Mouse (Mus musculus): ENCODE measurements at regions not wholly inside any gene's neighbourhood (a gene's known extent, or its start where the extent isn't known, plus 50 kb on each side); places are given as distances from the start of the nearest gene placed in this dataset.

GRCm38 (mm10) chr1:77233010-77233409 is 281.9 kb downstream of the Epha4 start:
- ATAC-seq = no peak
- H3K27me3 ChIP-seq (ENCODE audit: insufficient read depth, low read length) = no peaks in the 10 kb centered on the region
- H3K4me1 ChIP-seq (ENCODE audit: insufficient read depth) = no peaks in the 10 kb centered on the region
- no peak overlapping the region for H3K4me2 ChIP-seq (ENCODE audit: low read depth, low read length)
- no peak overlapping the region for H3K27ac ChIP-seq (ENCODE audit: low read depth)
- WGBS (ENCODE audit: insufficient replicate concordance) = 71% methylated on average over 4 of the region's 4 CpGs
- DNase-seq = no peak
- H3K9ac ChIP-seq (replicated peaks) = no peak overlapping the region
- H3K4me3 ChIP-seq (ENCODE audit: low read depth, low read length) = no peak overlapping the region
- TF ChIP-seq EP300 (IDR thresholded peaks at IDR 0.05; ENCODE audit: low read depth) (no peak), CTCF (IDR thresholded peaks at IDR 0.05; ENCODE audit: low read depth) (no peak)
- no peaks in the 10 kb centered on the region for H3K9me3 ChIP-seq (ENCODE audit: low read length)
- H3K36me3 ChIP-seq (replicated peaks; ENCODE audit: insufficient read depth, low read length) = no peaks in the 10 kb centered on the region

GRCm38 (mm10) chr1:77244642-77245041 is 270.2 kb downstream of the Epha4 start:
- Histone ChIP-seq H3K4me3 (ENCODE audit: low read depth, low read length) (no peak overlapping the region), H3K27ac (ENCODE audit: low read depth) (no peak overlapping the region), H3K4me2 (ENCODE audit: low read depth, low read length) (no peak overlapping the region), H3K9me3 (ENCODE audit: low read length) (no peaks in the 10 kb centered on the region), H3K36me3 (replicated peaks; ENCODE audit: insufficient read depth, low read length) (no peaks in the 10 kb centered on the region), H3K9ac (replicated peaks) (no peak overlapping the region), H3K27me3 (ENCODE audit: insufficient read depth, low read length) (no peaks in the 10 kb centered on the region), H3K4me1 (ENCODE audit: insufficient read depth) (no peaks in the 10 kb centered on the region)
- DNase-seq = no peak
- ATAC-seq = no peak
- WGBS (ENCODE audit: insufficient replicate concordance) = 17% methylated on average over 2 of the region's 2 CpGs
- TF ChIP-seq CTCF (IDR thresholded peaks at IDR 0.05; ENCODE audit: low read depth) = no peak
- no peak for TF ChIP-seq EP300 (IDR thresholded peaks at IDR 0.05; ENCODE audit: low read depth)

GRCm38 (mm10) chr1:77246047-77246446 is 268.8 kb downstream of the Epha4 start:
- H3K4me2 ChIP-seq (ENCODE audit: low read depth, low read length) = no peak overlapping the region
- H3K9ac ChIP-seq (replicated peaks) = no peak overlapping the region
- ATAC-seq (no peak), DNase-seq (no peak)
- TF ChIP-seq EP300 (IDR thresholded peaks at IDR 0.05; ENCODE audit: low read depth) (no peak), CTCF (IDR thresholded peaks at IDR 0.05; ENCODE audit: low read depth) (no peak)
- no peak overlapping the region for H3K27ac ChIP-seq (ENCODE audit: low read depth)
- no peaks in the 10 kb centered on the region for H3K27me3 ChIP-seq (ENCODE audit: insufficient read depth, low read length)
- no peaks in the 10 kb centered on the region for H3K4me1 ChIP-seq (ENCODE audit: insufficient read depth)
- H3K36me3 ChIP-seq (replicated peaks; ENCODE audit: insufficient read depth, low read length) = no peaks in the 10 kb centered on the region
- WGBS (ENCODE audit: insufficient replicate concordance) = 80% methylated on average over 3 of the region's 3 CpGs
- no peak overlapping the region for H3K4me3 ChIP-seq (ENCODE audit: low read depth, low read length)
- H3K9me3 ChIP-seq (ENCODE audit: low read length) = no peaks in the 10 kb centered on the region

GRCm38 (mm10) chr1:77254276-77254675 is 260.6 kb downstream of the Epha4 start:
- no peaks in the 10 kb centered on the region for H3K9me3 ChIP-seq (ENCODE audit: low read length)
- TF ChIP-seq CTCF (IDR thresholded peaks at IDR 0.05; ENCODE audit: low read depth) (no peak), EP300 (IDR thresholded peaks at IDR 0.05; ENCODE audit: low read depth) (no peak)
- no peak overlapping the region for H3K4me2 ChIP-seq (ENCODE audit: low read depth, low read length)
- WGBS (ENCODE audit: insufficient replicate concordance) = 73% methylated on average over 6 of the region's 6 CpGs
- H3K9ac ChIP-seq (replicated peaks) = no peak overlapping the region
- H3K27me3 ChIP-seq (ENCODE audit: insufficient read depth, low read length) = no peaks in the 10 kb centered on the region
- H3K36me3 ChIP-seq (replicated peaks; ENCODE audit: insufficient read depth, low read length) = no peaks in the 10 kb centered on the region
- no peaks in the 10 kb centered on the region for H3K4me1 ChIP-seq (ENCODE audit: insufficient read depth)
- H3K27ac ChIP-seq (ENCODE audit: low read depth) = no peak overlapping the region
- DNase-seq (no peak), ATAC-seq (no peak)
- no peak overlapping the region for H3K4me3 ChIP-seq (ENCODE audit: low read depth, low read length)

GRCm38 (mm10) chr1:77256115-77256842 is 258.6 kb downstream of the Epha4 start:
- Histone ChIP-seq H3K4me3 (ENCODE audit: low read depth, low read length) (no peak overlapping the region), H3K36me3 (replicated peaks; ENCODE audit: insufficient read depth, low read length) (no peaks in the 10 kb centered on the region), H3K27ac (ENCODE audit: low read depth) (no peak overlapping the region), H3K9me3 (ENCODE audit: low read length) (no peaks in the 10 kb centered on the region), H3K27me3 (ENCODE audit: insufficient read depth, low read length) (no peaks in the 10 kb centered on the region), H3K4me2 (ENCODE audit: low read depth, low read length) (no peak overlapping the region), H3K9ac (replicated peaks) (no peak overlapping the region), H3K4me1 (ENCODE audit: insufficient read depth) (no peaks in the 10 kb centered on the region)
- ATAC-seq = no peak
- WGBS (ENCODE audit: insufficient replicate concordance) = 78% methylated on average over 14 of the region's 14 CpGs
- no peak for DNase-seq
- no peak for TF ChIP-seq EP300 (IDR thresholded peaks at IDR 0.05; ENCODE audit: low read depth)
- TF ChIP-seq CTCF (IDR thresholded peaks at IDR 0.05; ENCODE audit: low read depth) = no peak

- no peak overlapping the region for H3K4me3 ChIP-seq (ENCODE audit: low read depth, low read length)
- no peak overlapping the region for H3K9ac ChIP-seq (replicated peaks)
- H3K27ac ChIP-seq (ENCODE audit: low read depth) = no peak overlapping the region
- no peaks in the 10 kb centered on the region for H3K4me1 ChIP-seq (ENCODE audit: insufficient read depth)
- no peak for ATAC-seq
- 61% methylated on average over 7 of the region's 7 CpGs for WGBS (ENCODE audit: insufficient replicate concordance)
- no peaks in the 10 kb centered on the region for H3K36me3 ChIP-seq (replicated peaks; ENCODE audit: insufficient read depth, low read length)
- no peak overlapping the region for H3K4me2 ChIP-seq (ENCODE audit: low read depth, low read length)
- no peaks in the 10 kb centered on the region for H3K27me3 ChIP-seq (ENCODE audit: insufficient read depth, low read length)
- no peak for TF ChIP-seq CTCF (IDR thresholded peaks at IDR 0.05; ENCODE audit: low read depth)
- no peak for TF ChIP-seq EP300 (IDR thresholded peaks at IDR 0.05; ENCODE audit: low read depth)
- H3K9me3 ChIP-seq (ENCODE audit: low read length) = no peaks in the 10 kb centered on the region
- DNase-seq = no peak
These were observed 256.1 kb downstream of the Epha4 start for GRCm38 (mm10) chr1:77258730-77259310.

Data from liver, postnatal 0 days (tissue).